ENCODE assay signal across 8 mouse cellular contexts in the genomic region with DNA sequence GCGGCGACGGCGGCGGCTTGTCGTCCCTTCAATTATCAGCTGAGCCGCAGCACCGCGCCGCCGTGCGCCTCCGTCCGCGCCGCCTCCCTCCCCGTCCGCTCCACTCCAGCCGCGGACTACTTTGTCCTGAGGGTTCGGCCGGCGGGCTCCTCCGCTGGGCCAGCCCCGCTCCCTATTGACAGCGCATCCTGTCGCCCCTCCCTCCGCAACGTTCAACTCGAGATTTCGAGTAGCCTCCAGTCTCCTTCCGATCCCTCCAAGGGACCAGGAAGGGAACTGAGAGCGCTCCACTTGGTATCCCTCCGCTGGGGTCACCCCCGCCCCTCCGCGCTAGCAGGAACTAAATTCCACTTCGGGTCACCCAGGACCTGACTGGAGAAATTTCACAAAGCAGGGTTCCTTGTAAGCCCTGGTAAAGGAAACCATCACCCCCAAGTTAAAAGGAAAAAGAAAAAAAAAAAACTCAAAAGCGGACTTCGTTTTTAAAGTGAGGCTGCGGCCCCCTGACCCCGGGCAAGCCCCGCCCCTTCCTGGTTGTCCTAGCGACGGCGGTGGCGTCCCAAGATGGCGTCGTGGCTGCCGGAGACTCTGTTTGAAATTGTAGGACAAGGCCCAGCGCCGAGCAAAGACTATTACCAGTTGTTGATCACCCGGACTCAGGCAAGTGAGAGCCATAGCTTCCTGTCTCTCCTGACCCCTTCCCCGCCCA. TPM values are rescaled to one million over a fixed set of nuclear protein-coding genes. Genes with fewer than 3 reads are reported as not detected.
DNase-seq lines count a peak whose midpoint lies in the region; ATAC-seq lines count a peak whose summit lies in the region.

Gene Fbxo36, plus strand, starts transcription at position 533 of the 709 bp plus-strand sequence.

- ATAC-seq in CD4-positive, CD25-positive, alpha-beta regulatory T cell, adult 4 months = peak; percentile 71
- peak; percentile 88 for ATAC-seq in heart, embryonic 14.5 days (ENCODE audit: insufficient number of reproducible peaks, insufficient read depth, low FRiP score, low read depth)
- ATAC-seq in liver, embryonic 13.5 days (ENCODE audit: low read depth) = peak; percentile 80
- ATAC-seq in stomach, embryonic 16.5 days (ENCODE audit: insufficient read depth, low FRiP score) = peak; percentile 91

- under 1% methylated on average over 51 of the region's 54 CpGs for WGBS in heart, embryonic 14.5 days
- whole genome bisulfite sequencing in liver, embryonic 13.5 days (ENCODE audit: insufficient replicate concordance) = under 1% methylated on average over 38 of the region's 54 CpGs
- under 1% methylated on average over 51 of the region's 54 CpGs for WGBS in stomach, embryonic 16.5 days

- peak within 1 kb of the TSS; percentile 99 for H3K9ac ChIP-seq in heart, embryonic 14.5 days (ENCODE audit: low read length)
- peak within 1 kb of the TSS; percentile 98 for H3K9ac ChIP-seq in liver, embryonic 13.5 days
- peak within 1 kb of the TSS; percentile 99 for H3K9ac ChIP-seq in stomach, embryonic 16.5 days (ENCODE audit: low read length)

- peak within 1 kb of the TSS; percentile 80 to 84 for H3K4me3 ChIP-seq in heart, embryonic 14.5 days (ENCODE audit: control insufficient read depth in 1 of 2, insufficient read depth in 1 of 2, low read depth in 1 of 2, low read length in 2 of 2)
- peak within 1 kb of the TSS; percentile 98 for H3K4me3 ChIP-seq in liver, embryonic 13.5 days (replicated peaks)
- peak within 1 kb of the TSS; percentile 94 for H3K4me3 ChIP-seq in stomach, embryonic 16.5 days (replicated peaks; ENCODE audit: low read length)

- H3K4me2 ChIP-seq in heart, embryonic 14.5 days (ENCODE audit: low read length) = peak within 1 kb of the TSS; percentile 81
- H3K4me2 ChIP-seq in liver, embryonic 13.5 days = peak within 1 kb of the TSS; percentile 85
- H3K4me2 ChIP-seq in stomach, embryonic 16.5 days (ENCODE audit: low read depth, low read length) = peak within 1 kb of the TSS; percentile 83

- H3K9me3 ChIP-seq in heart, embryonic 14.5 days (ENCODE audit: control insufficient read depth, low read length) = no peaks in the 10 kb centered on the region
- H3K9me3 ChIP-seq in liver, embryonic 13.5 days (replicated peaks) = no peaks in the 10 kb centered on the region
- no peaks in the 10 kb centered on the region for H3K9me3 ChIP-seq in stomach, embryonic 16.5 days (replicated peaks; ENCODE audit: control insufficient read depth, low read length)

- peak; percentile 79 for DNase-seq in c-Kit-negative CD71-positive TER-119-positive erythroid progenitor cells, embryonic 14.5 days (ENCODE audit: low read depth, low spot score)
- DNase-seq in fibroblast of lung, adult 2 months (ENCODE audit: low read depth) = peak; percentile 86
- DNase-seq in kidney, postnatal 14 days = peak; percentile 95
- DNase-seq in liver, embryonic 13.5 days = peak; percentile 82
- DNase-seq in neural tube, embryonic 10.5 days (ENCODE audit: extremely low spot score, low spot score) = peak; percentile 92

- H3K27ac ChIP-seq in heart, embryonic 14.5 days (replicated peaks in 1 of 2; ENCODE audit: control insufficient read depth in 1 of 2, insufficient read depth in 1 of 2, low read depth in 2 of 2, low read length in 2 of 2) = peak within 1 kb of the TSS; percentile 89 to 95
- peak within 1 kb of the TSS; percentile 96 for H3K27ac ChIP-seq in liver, embryonic 13.5 days
- H3K27ac ChIP-seq in stomach, embryonic 16.5 days (ENCODE audit: low read length) = peak within 1 kb of the TSS; percentile 99

- H3K36me3 ChIP-seq in heart, embryonic 14.5 days (ENCODE audit: control insufficient read depth, insufficient read depth, low read length) = 0 out of 2 replicates have a peak, but pooled peaks cover 5% of the 10 kb centered on the region
- no peaks in the 10 kb centered on the region for H3K36me3 ChIP-seq in liver, embryonic 13.5 days
- no peaks in the 10 kb centered on the region for H3K36me3 ChIP-seq in stomach, embryonic 16.5 days (ENCODE audit: control insufficient read depth, insufficient read depth, low read length)

- peaks cover 0 to 14% of the 10 kb centered on the region in 2 experiments; a peak in 3 of 4 replicates for H3K4me1 ChIP-seq in heart, embryonic 14.5 days (ENCODE audit: control insufficient read depth in 2 of 2, insufficient read depth in 2 of 2, low read length in 2 of 2)
- peaks cover 42% of the 10 kb centered on the region for H3K4me1 ChIP-seq in liver, embryonic 13.5 days (replicated peaks)
- H3K4me1 ChIP-seq in stomach, embryonic 16.5 days (ENCODE audit: control insufficient read depth, insufficient read depth, low read length) = no peaks in the 10 kb centered on the region; the same call in 1 of the 2 replicates

- H3K27me3 ChIP-seq in heart, embryonic 14.5 days (ENCODE audit: control insufficient read depth, insufficient read depth, low read length) = no peaks in the 10 kb centered on the region
- no peaks in the 10 kb centered on the region for H3K27me3 ChIP-seq in liver, embryonic 13.5 days
- no peaks in the 10 kb centered on the region for H3K27me3 ChIP-seq in stomach, embryonic 16.5 days (ENCODE audit: control insufficient read depth, insufficient read depth, low read length)

RNA-seq across cellular contexts. Expression of gene Fbxo36, which starts in this region (rescaled TPM):
- 1 to 10 TPM; 1.4 to 2.4 TPM for polyA plus RNA-seq in CD4-positive, CD25-positive, alpha-beta regulatory T cell, adult 4 months (2017; shearing (Covaris generic))
- 8.3 and 9.3 TPM in 2 replicates for polyA plus RNA-seq in heart, embryonic 14.5 days (2014; fragmentation: Nextera tagmentation; extraction: Ambion mirVana)
- polyA plus RNA-seq in liver, embryonic 13.5 days (2015; fragmentation: Nextera tagmentation; extraction: Ambion mirVana) = 8.1 and 8.6 TPM in 2 replicates
- polyA plus RNA-seq in stomach, embryonic 16.5 days (2015; fragmentation: Nextera tagmentation; extraction: Ambion mirVana) = 9.1 and 9.8 TPM in 2 replicates

Comparison
In these comparisons a context has a peak if more than half of its experiments do, and no peak if none do; other contexts are left out.
1. Peak in every context shown above with its lines: DNase-seq, ATAC-seq, H3K4me3 ChIP-seq and H3K27ac ChIP-seq.